In the genomic region with DNA sequence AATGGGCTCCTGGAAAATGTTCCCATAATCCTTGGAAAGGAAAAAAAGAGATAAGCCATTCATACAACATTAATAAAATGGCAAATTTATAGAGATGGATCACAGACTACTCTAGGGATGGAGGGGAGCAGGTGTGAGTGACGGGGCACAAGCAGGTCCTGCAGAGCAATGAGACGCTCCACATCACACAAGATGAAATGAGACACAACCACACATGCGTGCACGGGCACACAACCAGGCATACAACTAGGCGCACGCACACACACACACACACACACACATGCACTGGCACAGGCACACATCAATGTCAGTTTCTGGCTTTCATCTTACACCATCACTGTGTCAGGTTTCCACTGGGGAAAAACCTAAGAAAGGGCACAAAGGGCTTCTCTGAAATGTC, we compare ENCODE assay signal across 22 mouse cellular contexts.
DNase-seq lines count a peak whose midpoint lies in the region; ATAC-seq and TF ChIP-seq lines count a peak whose summit lies in the region.
"Had no signal": no experiment of that assay in that cellular context is flagged by ENCODE, and none has a peak within 500 bp of the region (broad histone marks: within the 10 kb centered on the region; RNA-seq: fewer than 3 reads in every experiment).

No protein-coding gene starts in this region.

- H3K4me2 ChIP-seq in hindbrain, postnatal 0 days (ENCODE audit: low read depth, low read length) = no peak overlapping the region
- no peak overlapping the region for H3K4me2 ChIP-seq in hindbrain, embryonic 11.5 days (replicated peaks; ENCODE audit: low read depth, low read length)
- H3K4me2 ChIP-seq in midbrain, postnatal 0 days (ENCODE audit: low read depth, low read length, poor library complexity, severe bottlenecking) = no peak overlapping the region
- no peak overlapping the region for H3K4me2 ChIP-seq in midbrain, embryonic 11.5 days
- H3K4me2 ChIP-seq: embryonic facial prominence, embryonic 12.5 days; embryonic facial prominence, embryonic 15.5 days; heart, embryonic 11.5 days had no signal

- peak; percentile 45 to 61 for DNase-seq in cerebellum, postnatal 14 days
- DNase-seq in cerebellum, adult 18-20 months = no peak
- DNase-seq in hindbrain, postnatal 0 days (ENCODE audit: low spot score) = peak; percentile 35
- DNase-seq in hindbrain, embryonic 11.5 days (ENCODE audit: low spot score) = no peak
- DNase-seq in midbrain, postnatal 0 days (ENCODE audit: low spot score) = peak; percentile 36
- no peak for DNase-seq in midbrain, embryonic 11.5 days (ENCODE audit: low spot score, missing footprints)
- DNase-seq: adrenal gland, postnatal 10 days; adrenal gland, postnatal 36 days; B cell, adult 2 months; cerebellum, adult 8-10 months; cerebellum, postnatal 25 days; forebrain, postnatal 0 days; gastrocnemius, adult 2 months; gastrocnemius, postnatal 14 days; heart, adult 11 months had no signal

- H3K36me3 ChIP-seq in hindbrain, postnatal 0 days (ENCODE audit: insufficient read depth, low read length) = no peaks in the 10 kb centered on the region
- H3K36me3 ChIP-seq in hindbrain, embryonic 11.5 days (ENCODE audit: control insufficient read depth, insufficient read depth, low read length) = no peaks in the 10 kb centered on the region
- no peaks in the 10 kb centered on the region for H3K36me3 ChIP-seq in midbrain, postnatal 0 days (ENCODE audit: insufficient read depth, low read length)
- H3K36me3 ChIP-seq in midbrain, embryonic 11.5 days (ENCODE audit: control insufficient read depth, insufficient read depth, low read length) = no peaks in the 10 kb centered on the region
- H3K36me3 ChIP-seq: embryonic facial prominence, embryonic 12.5 days; embryonic facial prominence, embryonic 15.5 days; G1E had no signal

- peak; percentile 41 for ATAC-seq in hindbrain, postnatal 0 days
- no peak for ATAC-seq in hindbrain, embryonic 11.5 days (ENCODE audit: low FRiP score)
- no peak for ATAC-seq in midbrain, postnatal 0 days (ENCODE audit: low FRiP score)
- no peak for ATAC-seq in midbrain, embryonic 11.5 days (ENCODE audit: low FRiP score)
- ATAC-seq: forebrain, embryonic 14.5 days; forebrain, postnatal 0 days; intestine, postnatal 0 days; Patski had no signal

- WGBS in hindbrain, postnatal 0 days = 59% methylated on average over 6 of the region's 6 CpGs
- WGBS in hindbrain, embryonic 11.5 days = 80% methylated on average over 6 of the region's 6 CpGs
- WGBS in midbrain, postnatal 0 days = 81% methylated on average over 6 of the region's 6 CpGs
- 94% methylated on average over 6 of the region's 6 CpGs for WGBS in midbrain, embryonic 11.5 days

- no peak overlapping the region for H3K9ac ChIP-seq in hindbrain, postnatal 0 days (replicated peaks; ENCODE audit: low read length)
- no peak overlapping the region for H3K9ac ChIP-seq in hindbrain, embryonic 11.5 days (ENCODE audit: low read depth, low read length)
- no peak overlapping the region for H3K9ac ChIP-seq in midbrain, postnatal 0 days (replicated peaks; ENCODE audit: low read length, poor library complexity, severe bottlenecking)
- H3K9ac ChIP-seq in midbrain, embryonic 11.5 days (ENCODE audit: low read length) = no peak overlapping the region
- H3K9ac ChIP-seq: embryonic facial prominence, embryonic 12.5 days; embryonic facial prominence, embryonic 15.5 days; forebrain, postnatal 0 days had no signal

- no peak overlapping the region for H3K27ac ChIP-seq in hindbrain, postnatal 0 days
- H3K27ac ChIP-seq in hindbrain, embryonic 11.5 days (ENCODE audit: low read depth, low read length) = no peak overlapping the region
- H3K27ac ChIP-seq in midbrain, postnatal 0 days (ENCODE audit: low read depth, low read length) = no peak overlapping the region
- H3K27ac ChIP-seq in midbrain, embryonic 11.5 days (ENCODE audit: low read depth, low read length) = no peak overlapping the region
- H3K27ac ChIP-seq: embryonic facial prominence, embryonic 12.5 days; embryonic facial prominence, embryonic 15.5 days; gastrocnemius, adult 2 months had no signal

- no peaks in the 10 kb centered on the region for H3K9me3 ChIP-seq in hindbrain, postnatal 0 days (ENCODE audit: low read length)
- no peaks in the 10 kb centered on the region for H3K9me3 ChIP-seq in hindbrain, embryonic 11.5 days (ENCODE audit: control insufficient read depth, low read length)
- no peaks in the 10 kb centered on the region for H3K9me3 ChIP-seq in midbrain, postnatal 0 days (ENCODE audit: low read length)
- no peaks in the 10 kb centered on the region for H3K9me3 ChIP-seq in midbrain, embryonic 11.5 days (ENCODE audit: control insufficient read depth, low read length)
- H3K9me3 ChIP-seq: embryonic facial prominence, embryonic 12.5 days; embryonic facial prominence, embryonic 15.5 days had no signal

- H3K27me3 ChIP-seq in hindbrain, postnatal 0 days (ENCODE audit: insufficient read depth, low read length) = no peaks in the 10 kb centered on the region
- no peaks in the 10 kb centered on the region for H3K27me3 ChIP-seq in hindbrain, embryonic 11.5 days (ENCODE audit: control insufficient read depth, insufficient read depth, low read length)
- no peaks in the 10 kb centered on the region for H3K27me3 ChIP-seq in midbrain, postnatal 0 days (ENCODE audit: insufficient read depth, low read length)
- H3K27me3 ChIP-seq in midbrain, embryonic 11.5 days (ENCODE audit: control insufficient read depth, insufficient read depth, low read length) = no peaks in the 10 kb centered on the region
- H3K27me3 ChIP-seq: embryonic facial prominence, embryonic 12.5 days; embryonic facial prominence, embryonic 15.5 days; Patski had no signal

- H3K4me3 ChIP-seq in hindbrain, postnatal 0 days (ENCODE audit: low read length) = no peak overlapping the region
- no peak overlapping the region for H3K4me3 ChIP-seq in hindbrain, embryonic 11.5 days (ENCODE audit: low read depth, low read length)
- H3K4me3 ChIP-seq in midbrain, postnatal 0 days (ENCODE audit: low read depth, low read length) = no peak overlapping the region
- H3K4me3 ChIP-seq in midbrain, embryonic 11.5 days (ENCODE audit: low read depth, low read length) = no peak overlapping the region
- H3K4me3 ChIP-seq: embryonic facial prominence, embryonic 12.5 days; embryonic facial prominence, embryonic 15.5 days; gastrocnemius, adult 2 months had no signal

- 0 out of 2 replicates have a peak, but pooled peaks cover 13% of the 10 kb centered on the region for H3K4me1 ChIP-seq in hindbrain, postnatal 0 days (ENCODE audit: insufficient read depth, low read length)
- no peaks in the 10 kb centered on the region for H3K4me1 ChIP-seq in hindbrain, embryonic 11.5 days (replicated peaks; ENCODE audit: control insufficient read depth, insufficient read depth, low read length)
- no peaks in the 10 kb centered on the region for H3K4me1 ChIP-seq in midbrain, postnatal 0 days (ENCODE audit: insufficient read depth, low read length)
- H3K4me1 ChIP-seq in midbrain, embryonic 11.5 days (ENCODE audit: control insufficient read depth, insufficient read depth, low read length) = no peaks in the 10 kb centered on the region
- H3K4me1 ChIP-seq: embryonic facial prominence, embryonic 12.5 days had no signal

- no peak for TF ChIP-seq CTCF in hindbrain, postnatal 0 days (IDR thresholded peaks at IDR 0.05; ENCODE audit: low read depth)
- TF ChIP-seq CTCF in midbrain, postnatal 0 days (IDR thresholded peaks at IDR 0.05) = no peak

Comparison
In these comparisons a context has a peak if more than half of its experiments do, and no peak if none do; other contexts are left out.
1. DNase-seq: peak in cerebellum, postnatal 14 days (2 of 2), hindbrain, postnatal 0 days (single experiment) and midbrain, postnatal 0 days (single experiment); none in cerebellum, adult 18-20 months (0 of 2), hindbrain, embryonic 11.5 days (single experiment) and midbrain, embryonic 11.5 days (single experiment).